Mouse (Mus musculus): Measurements from ENCODE around the gene Fis1. TPM values are rescaled to one million over a fixed set of nuclear protein-coding genes. Genes with fewer than 3 reads are reported as not detected.
"Not testable (repeated sequence)": the region's sequence is repeated elsewhere in the genome, so short reads cannot be mapped to it uniquely, and the experiment has no call there.

Fis1 gene
- 100 to 1,000 TPM; 413 to 465 (median 425) TPM for polyA plus RNA-seq (2017; shearing (Covaris generic))

- peak; percentile 90 for ATAC-seq
These were observed at the start of gene Fis1 for GRCm38 (mm10) chr5:136953015-136953414. Gene Fis1, plus strand, starts transcription at chr5:136953275.

- ATAC-seq = no peak
These were observed 48.5 kb upstream of the Fis1 start for GRCm38 (mm10) chr5:136904621-136905020.

GRCm38 (mm10) chr5:136905630-136906029 is 47.4 kb upstream of the Fis1 start:
- no peak for ATAC-seq

- no peak for ATAC-seq
These were observed 45.5 kb upstream of the Fis1 start for GRCm38 (mm10) chr5:136907587-136907986.

- ATAC-seq = peak; percentile 97
These were observed 44.9 kb upstream of the Fis1 start, which contains the start of gene Ift22 for GRCm38 (mm10) chr5:136907991-136908857. Gene Ift22, plus strand, starts transcription at chr5:136908150.

- ATAC-seq = no peak
These were observed 38.9 kb upstream of the Fis1 start for GRCm38 (mm10) chr5:136914183-136914582.

GRCm38 (mm10) chr5:136917613-136918242 is 35.3 kb upstream of the Fis1 start:
- ATAC-seq = no peak

- peak; percentile 96 for ATAC-seq
These were observed 34.2 kb upstream of the Fis1 start for GRCm38 (mm10) chr5:136918655-136919472.

GRCm38 (mm10) chr5:136919546-136920301 is 33.4 kb upstream of the Fis1 start:
- ATAC-seq = no peak

- ATAC-seq = no peak
These were observed 30.2 kb upstream of the Fis1 start for GRCm38 (mm10) chr5:136922830-136923229.

- no peak for ATAC-seq
These were observed 29.2 kb upstream of the Fis1 start for GRCm38 (mm10) chr5:136923751-136924478.

- ATAC-seq = peak; percentile 46
These were observed 24.0 kb upstream of the Fis1 start for GRCm38 (mm10) chr5:136929073-136929472.

- ATAC-seq = no peak
These were observed 21.2 kb upstream of the Fis1 start for GRCm38 (mm10) chr5:136931896-136932295.

- no peak for ATAC-seq
These were observed 20.1 kb upstream of the Fis1 start for GRCm38 (mm10) chr5:136932956-136933355.

- ATAC-seq = no peak
These were observed 19.1 kb upstream of the Fis1 start for GRCm38 (mm10) chr5:136933930-136934329.

- no peak for ATAC-seq
These were observed 17.0 kb upstream of the Fis1 start for GRCm38 (mm10) chr5:136935905-136936695.

GRCm38 (mm10) chr5:136936750-136937149 is 16.3 kb upstream of the Fis1 start:
- no peak for ATAC-seq

- no peak for ATAC-seq
These were observed 15.5 kb upstream of the Fis1 start for GRCm38 (mm10) chr5:136937621-136938020.

GRCm38 (mm10) chr5:136939284-136939683 is 13.8 kb upstream of the Fis1 start:
- ATAC-seq = no peak

- not testable (repeated sequence) for ATAC-seq
These were observed 13.0 kb upstream of the Fis1 start for GRCm38 (mm10) chr5:136940029-136940428.
